Mouse (Mus musculus): ENCODE data around the gene Hivep3.

DNA sequence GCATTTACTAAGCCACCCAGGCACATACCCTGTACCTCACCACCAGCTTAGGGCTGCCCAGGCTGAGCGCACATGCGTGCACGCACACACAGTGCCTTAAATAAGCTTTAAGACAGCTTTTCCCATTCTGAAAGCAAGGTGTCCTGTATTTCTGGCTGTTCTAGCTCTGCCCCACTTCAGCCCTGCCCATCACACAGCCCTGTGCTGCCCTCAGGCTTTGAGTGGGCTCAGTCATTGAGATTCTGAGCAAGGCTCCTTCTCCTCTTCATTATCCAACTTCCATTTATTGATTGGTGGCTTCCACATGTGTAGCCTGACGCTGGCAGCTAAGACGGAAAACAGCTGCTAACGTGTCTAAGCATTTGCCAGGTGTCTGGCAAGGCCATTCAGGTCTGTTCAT is 226.9 kb downstream of the Hivep3 start:
- TF ChIP-seq CTCF (IDR thresholded peaks at IDR 0.05; ENCODE audit: control insufficient read depth, insufficient read depth, insufficient read length) = no peak
- no peak for TF ChIP-seq FOSL1 (IDR thresholded peaks at IDR 0.05; ENCODE audit: insufficient read depth, low read length, poor library complexity, severe bottlenecking)
- TF ChIP-seq USF1 (IDR thresholded peaks at IDR 0.05; ENCODE audit: low read depth) = no peak
- no peak for TF ChIP-seq MYOD1 (IDR thresholded peaks at IDR 0.05; ENCODE audit: control insufficient read depth, insufficient read length, low read depth)
- TF ChIP-seq CEBPB (IDR thresholded peaks at IDR 0.05; ENCODE audit: low read depth) = no peak
- no peak for TF ChIP-seq MAX (IDR thresholded peaks at IDR 0.05)
